Mouse (Mus musculus): ENCODE data around the gene Maff. TPM values are rescaled to one million over a fixed set of nuclear protein-coding genes. Genes with fewer than 3 reads are reported as not detected.

The Maff gene
- polyA plus RNA-seq, 1 experiment, result 1.1 TPM

GRCm38 (mm10) chr15:79326264-79326663, 20.2 kb upstream of the Maff start:
- H3K36me3 ChIP-seq (ENCODE audit: control insufficient read depth, insufficient read depth, low read length), result no peaks in the 10 kb centered on the region
- H3K4me3 ChIP-seq (ENCODE audit: control insufficient read depth, low read depth, low read length), result no peak overlapping the region
- no peak overlapping the region for H3K27ac ChIP-seq (ENCODE audit: control insufficient read depth, insufficient read depth, low read depth, low read length)
- H3K27me3 ChIP-seq (ENCODE audit: control insufficient read depth, insufficient read depth, low read length), result no peaks in the 10 kb centered on the region
- H3K4me1 ChIP-seq (ENCODE audit: control insufficient read depth, insufficient read depth, low read length), result peaks cover 23% of the 10 kb centered on the region
- TF ChIP-seq POLR2A (IDR thresholded peaks at IDR 0.05; ENCODE audit: control insufficient read depth, low read depth, low read length), result no peak
- TF ChIP-seq CTCF (IDR thresholded peaks at IDR 0.05; ENCODE audit: control insufficient read depth, insufficient read depth, insufficient replicate concordance, low read depth, low read length), result no peak

GRCm38 (mm10) chr15:79326971-79327961, 19.2 kb upstream of the Maff start:
- H3K27ac ChIP-seq (ENCODE audit: control insufficient read depth, insufficient read depth, low read depth, low read length), result peak overlapping the region; percentile 90
- no peaks in the 10 kb centered on the region for H3K27me3 ChIP-seq (ENCODE audit: control insufficient read depth, insufficient read depth, low read length)
- TF ChIP-seq CTCF (IDR thresholded peaks at IDR 0.05; ENCODE audit: control insufficient read depth, insufficient read depth, insufficient replicate concordance, low read depth, low read length), result no peak
- TF ChIP-seq POLR2A (IDR thresholded peaks at IDR 0.05; ENCODE audit: control insufficient read depth, low read depth, low read length), result no peak; the same call in 1 of the 2 replicates
- peaks cover 23% of the 10 kb centered on the region for H3K4me1 ChIP-seq (ENCODE audit: control insufficient read depth, insufficient read depth, low read length)
- peak overlapping the region; percentile 92 for H3K4me3 ChIP-seq (ENCODE audit: control insufficient read depth, low read depth, low read length)
- H3K36me3 ChIP-seq (ENCODE audit: control insufficient read depth, insufficient read depth, low read length), result no peaks in the 10 kb centered on the region

- Histone ChIP-seq H3K27ac (ENCODE audit: control insufficient read depth, insufficient read depth, low read depth, low read length) (peak within 1 kb of the TSS; percentile 90), H3K27me3 (ENCODE audit: control insufficient read depth, insufficient read depth, low read length) (no peaks in the 10 kb centered on the region), H3K36me3 (ENCODE audit: control insufficient read depth, insufficient read depth, low read length) (no peaks in the 10 kb centered on the region), H3K4me1 (ENCODE audit: control insufficient read depth, insufficient read depth, low read length) (peaks cover 23% of the 10 kb centered on the region), H3K4me3 (ENCODE audit: control insufficient read depth, low read depth, low read length) (peak within 1 kb of the TSS; percentile 92)
- TF ChIP-seq CTCF (IDR thresholded peaks at IDR 0.05; ENCODE audit: control insufficient read depth, insufficient read depth, insufficient replicate concordance, low read depth, low read length) (no peak), POLR2A (IDR thresholded peaks at IDR 0.05; ENCODE audit: control insufficient read depth, low read depth, low read length) (peak; percentile 78)
Observed at GRCm38 (mm10) chr15:79328058-79328938, 18.1 kb upstream of the Maff start, which contains the start of gene Pla2g6. TSS of gene Pla2g6 (minus strand) at chr15:79328390.

GRCm38 (mm10) chr15:79328939-79329275, 17.5 kb upstream of the Maff start:
- Histone ChIP-seq H3K27me3 (ENCODE audit: control insufficient read depth, insufficient read depth, low read length) (no peaks in the 10 kb centered on the region), H3K27ac (ENCODE audit: control insufficient read depth, insufficient read depth, low read depth, low read length) (peak overlapping the region; percentile 41; the same call in 1 of the 2 replicates), H3K36me3 (ENCODE audit: control insufficient read depth, insufficient read depth, low read length) (no peaks in the 10 kb centered on the region), H3K4me3 (ENCODE audit: control insufficient read depth, low read depth, low read length) (peak overlapping the region; percentile 92), H3K4me1 (ENCODE audit: control insufficient read depth, insufficient read depth, low read length) (peaks cover 23% of the 10 kb centered on the region)
- no peak for TF ChIP-seq POLR2A (IDR thresholded peaks at IDR 0.05; ENCODE audit: control insufficient read depth, low read depth, low read length)

GRCm38 (mm10) chr15:79329346-79329978, 17.0 kb upstream of the Maff start:
- H3K27ac ChIP-seq (ENCODE audit: control insufficient read depth, insufficient read depth, low read depth, low read length), result no peak overlapping the region
- peaks cover 19% of the 10 kb centered on the region for H3K4me1 ChIP-seq (ENCODE audit: control insufficient read depth, insufficient read depth, low read length)
- no peak for TF ChIP-seq CTCF (IDR thresholded peaks at IDR 0.05; ENCODE audit: control insufficient read depth, insufficient read depth, insufficient replicate concordance, low read depth, low read length)
- TF ChIP-seq POLR2A (IDR thresholded peaks at IDR 0.05; ENCODE audit: control insufficient read depth, low read depth, low read length), result no peak
- no peaks in the 10 kb centered on the region for H3K36me3 ChIP-seq (ENCODE audit: control insufficient read depth, insufficient read depth, low read length)
- H3K27me3 ChIP-seq (ENCODE audit: control insufficient read depth, insufficient read depth, low read length), result no peaks in the 10 kb centered on the region
- H3K4me3 ChIP-seq (ENCODE audit: control insufficient read depth, low read depth, low read length), result peak overlapping the region; percentile 26; the same call in 1 of the 2 replicates

- Histone ChIP-seq H3K4me1 (ENCODE audit: control insufficient read depth, insufficient read depth, low read length) (peaks cover 16% of the 10 kb centered on the region), H3K27ac (ENCODE audit: control insufficient read depth, insufficient read depth, low read depth, low read length) (no peak overlapping the region), H3K36me3 (ENCODE audit: control insufficient read depth, insufficient read depth, low read length) (no peaks in the 10 kb centered on the region), H3K27me3 (ENCODE audit: control insufficient read depth, insufficient read depth, low read length) (no peaks in the 10 kb centered on the region), H3K4me3 (ENCODE audit: control insufficient read depth, low read depth, low read length) (peak overlapping the region; percentile 23; the same call in 1 of the 2 replicates)
- TF ChIP-seq CTCF (IDR thresholded peaks at IDR 0.05; ENCODE audit: control insufficient read depth, insufficient read depth, insufficient replicate concordance, low read depth, low read length) (no peak), POLR2A (IDR thresholded peaks at IDR 0.05; ENCODE audit: control insufficient read depth, low read depth, low read length) (no peak)
Observed at GRCm38 (mm10) chr15:79329979-79330363, 16.4 kb upstream of the Maff start.
